Mouse (Mus musculus) hindbrain, embryonic 14.5 days (tissue): ENCODE measurements around the gene Peak1. TPM values are rescaled to one million over a fixed set of nuclear protein-coding genes. Genes with fewer than 3 reads are reported as not detected.
A peak's percentile ranks its signal among the peaks of the same experiment; 100 is the strongest.

Experiments
- ATAC-seq: fragments of 200-750 bp; cut with Nextera tagmentation; 2 replicates; pipeline ENCODE4 v1.8.0; 2017; ENCODE audit warnings: moderate number of reproducible peaks, mild to moderate bottlenecking, moderate TSS enrichment, moderate library complexity; ENCODE audit not compliant: low FRiP score
- DNase-seq: peaks from one replicate; pipeline ENCODE4 v3.0.0-alpha.2; 2015; ENCODE audit warnings: low spot score
- H3K27ac ChIP-seq: fragments of 300-500 bp; sonication (generic); 2 replicates; pipeline ENCODE4 v1.5.1; 2014; ENCODE audit warnings: mild to moderate bottlenecking, moderate library complexity
- H3K27me3 ChIP-seq: fragments of 300-500 bp; sonication (generic); 2 replicates; pipeline ENCODE4 v1.6.1; 2014; ENCODE audit warnings: mild to moderate bottlenecking, low read length, mixed read lengths; ENCODE audit not compliant: control insufficient read depth, insufficient read depth
- H3K36me3 ChIP-seq: fragments of 300-500 bp; sonication (generic); replicated peaks from 2 replicates; pipeline ENCODE4 v1.6.1; 2014; ENCODE audit not compliant: control insufficient read depth, insufficient read depth
- H3K4me1 ChIP-seq: fragments of 300-500 bp; sonication (generic); replicated peaks from 2 replicates; pipeline ENCODE4 v1.6.1; 2014; ENCODE audit warnings: antibody characterized with exemption, low read length, mixed read lengths; ENCODE audit not compliant: control insufficient read depth, insufficient read depth
- H3K4me2 ChIP-seq: fragments of 300-500 bp; sonication (generic); replicated peaks from 2 replicates; pipeline ENCODE4 v1.6.1; 2014; ENCODE audit warnings: mild to moderate bottlenecking, moderate library complexity
- H3K4me3 ChIP-seq: fragments of 300-500 bp; sonication (generic); replicated peaks from 2 replicates; pipeline ENCODE4 v1.5.1; 2014; ENCODE audit warnings: mild to moderate bottlenecking, low read length
- H3K9ac ChIP-seq: fragments of 300-500 bp; sonication (generic); 2 replicates; pipeline ENCODE4 v1.6.1; 2014
- H3K9me3 ChIP-seq: fragments of 300-500 bp; sonication (generic); 2 replicates; pipeline ENCODE4 v1.6.1; 2016; ENCODE audit warnings: low read length; ENCODE audit not compliant: control insufficient read depth
- WGBS: fragments of 180-500 bp; shearing (Covaris S2); extraction: QIAGEN DNeasy Blood & Tissue Kit; methylation state at CpG from one replicate; pipeline ENCODE4 v1.1.7; 2014; 5-methylcytosine and 5-hydroxymethylcytosine counted together
- microRNA-seq: library from miRNA; unstranded; fragments of <30 nt; microRNA quantifications from one replicate; pipeline ENCODE4, GENCODE M21; 2016
- polyA plus RNA-seq: library from polyadenylated mRNA; unstranded; fragments of >200 nt; fragmentation: Nextera tagmentation; extraction: Ambion mirVana; gene quantifications from 2 replicates; pipeline ENCODE4 v1.2.1, GENCODE M21; 2014

The Peak1 gene
- polyA plus RNA-seq, 1 experiment from 2014 or later, result 7.7 TPM

GRCm38 (mm10) chr9:56152482-56153007 is 265.3 kb downstream of the Peak1 start:
- no peak overlapping the region for H3K4me3 ChIP-seq
- ATAC-seq (no peak), DNase-seq (no peak)
- H3K27me3 ChIP-seq, result no peaks in the 10 kb centered on the region
- peak overlapping the region; percentile 3; the same call in 1 of the 2 replicates for H3K9ac ChIP-seq
- no peaks in the 10 kb centered on the region; the same call in 1 of the 2 replicates for H3K36me3 ChIP-seq
- H3K9me3 ChIP-seq, result no peaks in the 10 kb centered on the region
- WGBS, result 70% methylated on average over 4 of the region's 4 CpGs
- no peak overlapping the region for H3K4me2 ChIP-seq
- H3K4me1 ChIP-seq, result peaks cover 20% of the 10 kb centered on the region; the same call in 1 of the 2 replicates
- no peak overlapping the region for H3K27ac ChIP-seq

GRCm38 (mm10) chr9:56151745-56152481 is 266.0 kb downstream of the Peak1 start:
- WGBS, result 36% methylated on average over 7 of the region's 7 CpGs

More at GRCm38 (mm10) chr9:56151745-56152481, 266.0 kb downstream of the Peak1 start:
- Histone ChIP-seq H3K4me1 (peaks cover 20% of the 10 kb centered on the region; the same call in 1 of the 2 replicates), H3K4me2 (no peak overlapping the region), H3K9me3 (no peaks in the 10 kb centered on the region), H3K9ac (peak overlapping the region; percentile 3; the same call in 1 of the 2 replicates), H3K36me3 (peaks cover 5% of the 10 kb centered on the region), H3K27ac (no peak overlapping the region), H3K4me3 (no peak overlapping the region), H3K27me3 (no peaks in the 10 kb centered on the region)
- ATAC-seq (no peak; the same call in 1 of the 2 replicates), DNase-seq (no peak)

Small RNAs within 50 kb of the gene (microRNA-seq; reads per million reads assigned to microRNA genes)
- not detected for gene Gm24270

Other genes starting within 250 kb of the Peak1 start
- 75.7 and 79.9 TPM in 2 replicates for gene Hmg20a, start 542 bp upstream of the Peak1 start, polyA plus RNA-seq